Mouse (Mus musculus) erythroblast, embryonic 14.5 days (primary cell): ENCODE measurements around the gene Fank1. TPM values are rescaled to one million over a fixed set of nuclear protein-coding genes. Genes with fewer than 3 reads are reported as not detected.

Source experiments
- H3K27me3 ChIP-seq: 2 replicates; pipeline ENCODE4 v1.6.1; 2012; ENCODE audit warnings: inconsistent platforms; ENCODE audit not compliant: control insufficient read depth
- H3K36me3 ChIP-seq: 2 replicates; pipeline ENCODE4 v1.6.1; 2012; ENCODE audit warnings: mild to moderate bottlenecking, inconsistent platforms; ENCODE audit not compliant: control insufficient read depth
- H3K4me1 ChIP-seq: 2 replicates; pipeline ENCODE4 v1.6.1; 2012; ENCODE audit warnings: inconsistent platforms; ENCODE audit not compliant: control insufficient read depth
- H3K4me3 ChIP-seq: replicated peaks from 2 replicates; pipeline ENCODE3; 2012; ENCODE audit warnings: moderate library complexity, mild to moderate bottlenecking, inconsistent platforms
- H3K9me3 ChIP-seq: 2 replicates; pipeline ENCODE4 v1.6.1; 2012; ENCODE audit warnings: low read length, inconsistent platforms, mixed read lengths; ENCODE audit not compliant: control insufficient read depth
- GATA1 ChIP-seq: IDR thresholded peaks from 2 replicates; pipeline ENCODE4 v1.6.1; 2012; ENCODE audit warnings: low read length, inconsistent platforms, mixed read lengths
- TAL1 ChIP-seq: IDR thresholded peaks from 3 replicates; pipeline ENCODE4 v1.6.1; 2012; ENCODE audit warnings: low read length, inconsistent platforms, mixed read lengths
- polyA plus RNA-seq: library from polyadenylated mRNA; stranded (reverse); fragments of >175 nt; gene quantifications from 2 replicates; pipeline ENCODE4 v1.2.3, GENCODE M21; 2012

Gene Fank1
- polyA plus RNA-seq, 1 experiment, result not detected

DNA sequence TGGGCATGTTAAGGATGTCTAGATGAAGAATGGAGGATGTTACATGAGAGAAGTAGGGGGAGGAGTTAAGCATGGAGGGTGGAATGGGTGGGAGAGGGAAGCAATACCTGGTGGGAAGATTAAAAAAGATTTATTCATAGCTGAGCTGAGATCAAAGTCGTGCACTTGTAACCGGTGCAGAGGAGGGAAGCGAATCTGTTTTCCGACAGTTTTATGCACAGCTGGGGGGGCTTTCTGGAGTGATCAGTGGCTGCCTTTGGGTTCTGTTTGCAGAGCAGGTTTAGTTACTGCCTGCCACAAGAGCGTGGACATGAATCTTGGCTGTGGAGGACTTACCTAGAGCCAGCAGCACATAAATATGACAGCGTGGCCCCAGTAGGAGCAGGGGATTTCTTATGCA, 65.4 kb downstream of the Fank1 start:
- Histone ChIP-seq H3K4me1 (no peaks in the 10 kb centered on the region), H3K27me3 (no peaks in the 10 kb centered on the region), H3K36me3 (no peaks in the 10 kb centered on the region), H3K4me3 (no peak overlapping the region), H3K9me3 (no peaks in the 10 kb centered on the region)
- TF ChIP-seq TAL1 (no peak), GATA1 (no peak)

GRCm38 (mm10) chr7:133847175-133847574, 70.5 kb downstream of the Fank1 start:
- Histone ChIP-seq H3K36me3 (no peaks in the 10 kb centered on the region), H3K9me3 (no peaks in the 10 kb centered on the region), H3K4me1 (no peaks in the 10 kb centered on the region), H3K27me3 (no peaks in the 10 kb centered on the region), H3K4me3 (no peak overlapping the region)
- TF ChIP-seq TAL1, result no peak
- no peak for TF ChIP-seq GATA1

DNA sequence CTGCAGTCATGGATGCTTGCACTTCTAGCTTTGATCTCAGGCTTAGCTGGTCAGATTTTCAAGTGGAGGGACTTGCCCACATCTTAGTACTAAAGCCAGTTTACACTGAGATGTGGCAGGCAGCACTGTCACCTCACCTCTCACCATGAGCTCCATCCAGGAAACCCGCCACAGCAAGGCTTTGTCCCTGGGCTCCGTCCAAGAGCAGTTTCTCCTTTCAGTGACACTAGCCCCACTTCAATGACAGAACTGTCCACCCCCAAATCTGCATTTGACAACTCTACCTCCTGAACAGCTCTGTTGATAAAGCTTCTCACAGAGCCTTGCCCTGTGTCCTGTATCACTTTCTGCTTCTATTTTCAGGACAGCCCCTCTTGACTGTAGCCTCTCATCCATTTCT, 71.5 kb downstream of the Fank1 start:
- Histone ChIP-seq H3K4me3 (no peak overlapping the region), H3K27me3 (no peaks in the 10 kb centered on the region), H3K4me1 (no peaks in the 10 kb centered on the region), H3K36me3 (no peaks in the 10 kb centered on the region), H3K9me3 (no peaks in the 10 kb centered on the region)
- no peak for TF ChIP-seq TAL1
- TF ChIP-seq GATA1, result no peak

GRCm38 (mm10) chr7:133850735-133851134, 74.1 kb downstream of the Fank1 start:
- Histone ChIP-seq H3K4me3 (no peak overlapping the region), H3K27me3 (no peaks in the 10 kb centered on the region), H3K9me3 (no peaks in the 10 kb centered on the region), H3K36me3 (no peaks in the 10 kb centered on the region), H3K4me1 (no peaks in the 10 kb centered on the region)
- TF ChIP-seq GATA1 (no peak), TAL1 (no peak)

DNA sequence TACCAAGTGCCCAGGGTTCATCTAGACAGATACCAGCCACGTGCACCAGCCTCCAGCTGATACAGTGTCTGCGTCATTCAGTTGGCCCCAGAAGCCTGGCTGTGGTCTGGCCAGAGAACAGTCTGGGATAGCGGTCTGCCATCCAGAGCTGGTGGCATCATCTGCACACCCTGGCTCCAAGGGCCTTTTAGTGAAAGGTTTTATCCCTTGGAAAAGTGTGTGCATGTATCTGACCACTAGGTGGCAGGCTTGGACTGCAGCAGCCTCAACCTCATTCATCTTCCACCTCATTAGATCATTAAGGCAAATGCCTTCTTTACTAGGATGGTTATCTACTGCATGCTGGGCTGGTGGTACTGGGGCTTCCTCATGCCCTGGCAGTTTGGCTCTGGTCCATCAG, 79.6 kb downstream of the Fank1 start:
- no peaks in the 10 kb centered on the region for H3K4me1 ChIP-seq
- H3K9me3 ChIP-seq, result no peaks in the 10 kb centered on the region
- H3K36me3 ChIP-seq, result no peaks in the 10 kb centered on the region
- TF ChIP-seq GATA1 (no peak), TAL1 (no peak)
- H3K27me3 ChIP-seq, result no peaks in the 10 kb centered on the region
- H3K4me3 ChIP-seq, result no peak overlapping the region

DNA sequence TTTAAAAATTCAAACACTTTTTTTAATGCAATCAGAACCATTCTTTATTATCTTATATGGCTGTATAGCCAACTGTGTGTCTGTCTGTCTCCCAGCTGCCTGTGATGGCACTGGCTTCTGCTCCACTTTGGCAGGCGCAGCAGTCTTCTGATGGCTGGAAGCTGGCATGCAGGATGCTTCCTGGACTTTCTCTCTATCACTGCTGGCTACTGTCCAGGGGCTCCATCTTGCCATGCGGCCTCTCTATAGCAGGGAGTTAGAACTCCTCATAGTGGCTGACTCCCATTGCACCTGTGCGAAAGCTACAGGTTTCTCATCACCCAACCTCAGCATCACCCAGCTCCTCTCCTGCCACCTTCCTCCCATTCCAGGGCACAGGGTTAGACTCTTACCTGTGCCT, 81.8 kb downstream of the Fank1 start:
- no peaks in the 10 kb centered on the region for H3K36me3 ChIP-seq
- no peaks in the 10 kb centered on the region for H3K9me3 ChIP-seq
- H3K4me3 ChIP-seq, result no peak overlapping the region
- TF ChIP-seq TAL1 (no peak), GATA1 (no peak)
- no peaks in the 10 kb centered on the region for H3K27me3 ChIP-seq
- no peaks in the 10 kb centered on the region for H3K4me1 ChIP-seq

DNA sequence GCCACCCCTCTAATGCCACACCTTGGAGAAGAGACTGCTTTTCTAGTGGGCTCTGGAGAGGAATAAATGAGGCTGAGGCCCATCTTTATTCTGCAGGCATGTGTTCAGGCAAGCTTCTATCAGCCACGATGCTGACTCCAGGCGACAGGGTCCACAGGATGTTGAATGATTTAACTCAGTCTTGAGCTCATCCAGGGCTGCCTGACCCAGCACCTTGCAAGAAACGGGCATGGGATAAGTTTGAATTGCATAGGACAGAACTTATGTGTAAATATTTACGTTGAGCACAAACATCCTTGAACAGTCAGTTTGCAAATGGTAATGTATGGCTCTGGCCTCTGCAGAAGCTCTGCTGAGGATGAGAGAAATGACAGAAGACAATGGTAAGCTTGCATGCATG, 82.9 kb downstream of the Fank1 start:
- no peak overlapping the region for H3K4me3 ChIP-seq
- no peaks in the 10 kb centered on the region for H3K9me3 ChIP-seq
- TF ChIP-seq TAL1 (no peak), GATA1 (no peak)
- H3K36me3 ChIP-seq, result no peaks in the 10 kb centered on the region
- H3K27me3 ChIP-seq, result no peaks in the 10 kb centered on the region
- H3K4me1 ChIP-seq, result no peaks in the 10 kb centered on the region

- Histone ChIP-seq H3K9me3 (peaks cover 6% of the 10 kb centered on the region; the same call in 1 of the 2 replicates), H3K4me3 (no peak overlapping the region)
- TF ChIP-seq GATA1 (no peak), TAL1 (no peak)
Observed at GRCm38 (mm10) chr7:133862233-133862632, 85.6 kb downstream of the Fank1 start.

DNA sequence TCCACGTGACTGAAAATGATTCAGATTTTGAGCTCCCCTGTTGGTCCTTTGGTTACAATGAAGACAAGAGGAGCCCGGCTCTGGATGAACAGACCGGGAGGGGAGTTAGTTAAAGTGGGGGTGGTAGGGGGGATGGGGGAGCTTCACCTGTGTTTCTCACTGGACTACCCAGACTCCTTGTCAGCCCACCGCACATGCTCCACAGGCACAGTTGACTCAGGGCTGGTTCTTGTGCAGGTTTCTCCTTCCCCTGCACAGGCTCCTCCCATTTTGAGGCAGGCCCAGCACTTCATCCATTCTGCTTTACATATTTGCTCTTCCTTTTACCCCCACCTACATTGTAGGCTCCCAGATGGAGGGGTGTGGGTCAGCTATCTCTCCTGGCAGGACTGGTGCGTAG, 86.1 kb downstream of the Fank1 start:
- Histone ChIP-seq H3K4me1 (no peaks in the 10 kb centered on the region), H3K9me3 (peaks cover 6% of the 10 kb centered on the region; the same call in 1 of the 2 replicates), H3K4me3 (no peak overlapping the region), H3K27me3 (0 out of 2 replicates have a peak, but pooled peaks cover 3% of the 10 kb centered on the region), H3K36me3 (no peaks in the 10 kb centered on the region)
- TF ChIP-seq TAL1, result no peak
- no peak for TF ChIP-seq GATA1

More at GRCm38 (mm10) chr7:133862233-133862632, 85.6 kb downstream of the Fank1 start:
- no peaks in the 10 kb centered on the region for H3K4me1 ChIP-seq
- 0 out of 2 replicates have a peak, but pooled peaks cover 3% of the 10 kb centered on the region for H3K27me3 ChIP-seq
- H3K36me3 ChIP-seq, result no peaks in the 10 kb centered on the region

DNA sequence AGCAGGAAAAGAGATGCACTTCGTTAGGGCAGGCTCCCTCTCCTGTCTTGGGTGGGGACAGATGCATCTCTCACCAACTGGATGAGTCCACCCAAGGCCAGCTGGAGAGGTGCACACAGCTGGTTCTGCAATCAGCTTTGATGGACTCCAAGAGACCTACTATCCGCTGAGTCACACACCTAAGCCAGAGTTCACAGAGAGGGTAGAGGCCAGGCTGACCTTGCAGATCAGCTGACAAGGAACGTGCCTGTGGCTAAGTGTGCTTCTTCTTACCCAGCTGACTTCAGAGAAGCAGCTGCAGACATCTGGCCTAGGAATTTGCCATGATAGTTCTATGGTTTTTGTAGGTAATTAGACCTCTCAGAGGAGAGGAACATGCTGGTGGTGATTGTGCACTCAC, 86.5 kb downstream of the Fank1 start:
- H3K4me1 ChIP-seq, result no peaks in the 10 kb centered on the region
- no peak overlapping the region for H3K4me3 ChIP-seq
- TF ChIP-seq TAL1 (no peak), GATA1 (no peak)
- no peaks in the 10 kb centered on the region for H3K36me3 ChIP-seq
- H3K9me3 ChIP-seq, result peaks cover 6% of the 10 kb centered on the region; the same call in 1 of the 2 replicates
- H3K27me3 ChIP-seq, result 0 out of 2 replicates have a peak, but pooled peaks cover 3% of the 10 kb centered on the region
